In the genomic region with DNA sequence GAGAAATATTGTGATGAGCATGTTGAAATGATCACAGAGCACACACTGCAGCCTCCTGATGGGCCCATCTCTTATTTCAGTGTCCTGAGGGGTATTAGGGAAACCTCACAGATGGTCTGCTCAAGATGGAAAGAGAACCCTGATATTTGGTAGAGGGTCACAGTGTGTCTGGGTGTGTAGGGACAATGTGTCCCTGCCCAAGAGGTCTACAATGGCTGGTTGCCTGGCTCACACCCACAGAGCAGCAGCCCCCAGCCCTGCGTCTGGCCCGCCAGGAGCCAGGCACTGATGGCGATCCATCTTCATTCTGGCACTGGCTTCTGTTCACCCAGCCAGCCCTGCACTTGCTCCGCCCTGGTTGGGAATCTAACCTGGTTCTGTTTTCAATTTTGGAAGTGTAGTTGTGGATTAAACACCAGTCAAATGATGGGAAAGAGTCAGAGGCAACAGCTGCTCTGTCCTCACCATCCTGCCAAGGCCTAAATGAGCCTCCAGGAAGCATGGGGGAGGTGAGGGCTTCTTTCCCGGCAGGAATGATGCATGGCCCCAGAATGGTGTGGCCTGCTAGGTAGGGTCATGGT, we compare ENCODE assay signal across 17 mouse cellular contexts.
DNase-seq lines count a peak whose midpoint lies in the region; ATAC-seq and TF ChIP-seq lines count a peak whose summit lies in the region.
"Had no signal": no experiment of that assay in that cellular context is flagged by ENCODE, and none has a peak within 500 bp of the region (broad histone marks: within the 10 kb centered on the region; RNA-seq: fewer than 3 reads in every experiment).

No protein-coding gene starts in this region.

- H3K4me3 ChIP-seq in midbrain, postnatal 0 days (ENCODE audit: low read depth, low read length) = no peak overlapping the region
- no peak overlapping the region for H3K4me3 ChIP-seq in midbrain, embryonic 16.5 days (ENCODE audit: low read depth, low read length)
- H3K4me3 ChIP-seq in kidney, embryonic 16.5 days (ENCODE audit: low read length) = no peak overlapping the region
- H3K4me3 ChIP-seq: limb, embryonic 12.5 days; megakaryocyte, embryonic 14.5 days; myocyte had no signal

- no peak overlapping the region for H3K9ac ChIP-seq in midbrain, postnatal 0 days (replicated peaks; ENCODE audit: low read length, poor library complexity, severe bottlenecking)
- no peak overlapping the region for H3K9ac ChIP-seq in midbrain, embryonic 16.5 days (ENCODE audit: low read depth, low read length)
- no peak overlapping the region for H3K9ac ChIP-seq in kidney, embryonic 16.5 days (replicated peaks; ENCODE audit: low read length)
- H3K9ac ChIP-seq: limb, embryonic 12.5 days; lung, embryonic 14.5 days had no signal

- no peak for TF ChIP-seq CTCF in midbrain, postnatal 0 days (IDR thresholded peaks at IDR 0.05)

- H3K27ac ChIP-seq in midbrain, postnatal 0 days (ENCODE audit: low read depth, low read length) = no peak overlapping the region
- H3K27ac ChIP-seq in midbrain, embryonic 16.5 days (ENCODE audit: low read length) = no peak overlapping the region
- no peak overlapping the region for H3K27ac ChIP-seq in kidney, embryonic 16.5 days (ENCODE audit: low read length)
- H3K27ac ChIP-seq: limb, embryonic 12.5 days had no signal

- no peaks in the 10 kb centered on the region for H3K4me1 ChIP-seq in midbrain, postnatal 0 days (ENCODE audit: insufficient read depth, low read length)
- no peaks in the 10 kb centered on the region for H3K4me1 ChIP-seq in midbrain, embryonic 16.5 days (ENCODE audit: control insufficient read depth, insufficient read depth, low read length)
- H3K4me1 ChIP-seq in kidney, embryonic 16.5 days (ENCODE audit: insufficient read depth, low read length) = no peaks in the 10 kb centered on the region
- H3K4me1 ChIP-seq: megakaryocyte, embryonic 14.5 days had no signal

- no peak overlapping the region for H3K4me2 ChIP-seq in midbrain, postnatal 0 days (ENCODE audit: low read depth, low read length, poor library complexity, severe bottlenecking)
- no peak overlapping the region for H3K4me2 ChIP-seq in midbrain, embryonic 16.5 days (ENCODE audit: low read length)
- no peak overlapping the region for H3K4me2 ChIP-seq in kidney, embryonic 16.5 days (replicated peaks; ENCODE audit: low read depth, low read length)
- H3K4me2 ChIP-seq: limb, embryonic 12.5 days; lung, embryonic 14.5 days had no signal

- no peaks in the 10 kb centered on the region for H3K27me3 ChIP-seq in midbrain, postnatal 0 days (ENCODE audit: insufficient read depth, low read length)
- no peaks in the 10 kb centered on the region for H3K27me3 ChIP-seq in midbrain, embryonic 16.5 days (ENCODE audit: control insufficient read depth, insufficient read depth, low read depth, low read length)
- no peaks in the 10 kb centered on the region for H3K27me3 ChIP-seq in kidney, embryonic 16.5 days (ENCODE audit: insufficient read depth, low read length)
- H3K27me3 ChIP-seq: limb, embryonic 12.5 days; megakaryocyte, embryonic 14.5 days had no signal

- peak; percentile 95 for DNase-seq in heart, adult 11 months
- DNase-seq in heart, postnatal 4 days = no peak
- DNase-seq in midbrain, postnatal 0 days (ENCODE audit: low spot score) = peak; percentile 70
- DNase-seq in gastrocnemius, postnatal 14 days = peak; percentile 50
- DNase-seq in thymus, adult 18-20 months = no peak
- DNase-seq: cerebellum, adult 9-11 months; lung, embryonic 14.5 days; right cerebral cortex, postnatal 4 days; thymus, postnatal 4 days had no signal

- H3K36me3 ChIP-seq in midbrain, postnatal 0 days (ENCODE audit: insufficient read depth, low read length) = no peaks in the 10 kb centered on the region
- H3K36me3 ChIP-seq in midbrain, embryonic 16.5 days (ENCODE audit: control insufficient read depth, insufficient read depth, low read length) = no peaks in the 10 kb centered on the region
- H3K36me3 ChIP-seq in kidney, embryonic 16.5 days (ENCODE audit: insufficient read depth, low read length) = no peaks in the 10 kb centered on the region
- H3K36me3 ChIP-seq: limb, embryonic 12.5 days had no signal

- intact Hi-C loops in gastrocnemius, postnatal 14 days (cut with DNase I; ENCODE audit: low total_unique reads) = no loop called here

- H3K9me3 ChIP-seq in midbrain, postnatal 0 days (ENCODE audit: low read length) = no peaks in the 10 kb centered on the region
- no peaks in the 10 kb centered on the region for H3K9me3 ChIP-seq in midbrain, embryonic 16.5 days (replicated peaks; ENCODE audit: control insufficient read depth, low read length, poor library complexity, severe bottlenecking)
- H3K9me3 ChIP-seq in kidney, embryonic 16.5 days (ENCODE audit: low read length) = no peaks in the 10 kb centered on the region
- H3K9me3 ChIP-seq: limb, embryonic 12.5 days had no signal

- 82% methylated on average over 5 of the region's 5 CpGs for WGBS in midbrain, postnatal 0 days
- 91% methylated on average over 5 of the region's 5 CpGs for WGBS in midbrain, embryonic 16.5 days
- WGBS in kidney, embryonic 16.5 days = 75% methylated on average over 5 of the region's 5 CpGs

- no peak for ATAC-seq in midbrain, postnatal 0 days (ENCODE audit: low FRiP score)
- no peak for ATAC-seq in midbrain, embryonic 16.5 days
- ATAC-seq in kidney, embryonic 16.5 days (ENCODE audit: low FRiP score, low TSS enrichment) = no peak
- ATAC-seq: activated CD4-positive, CD25-positive, alpha-beta regulatory T cell, adult 4 months; CD4-positive, CD25-positive, alpha-beta regulatory T cell, adult 4 months; intestine, postnatal 0 days had no signal

Comparison
In these comparisons a context has a peak if more than half of its experiments do, and no peak if none do; other contexts are left out.
1. DNase-seq: peak in heart, adult 11 months (single experiment), midbrain, postnatal 0 days (single experiment) and gastrocnemius, postnatal 14 days (single experiment); none in heart, postnatal 4 days (single experiment) and thymus, adult 18-20 months (0 of 2).